Mouse (Mus musculus): Measurements from ENCODE around the gene Sec16b. TPM values are rescaled to one million over a fixed set of nuclear protein-coding genes. Genes with fewer than 3 reads are reported as not detected.

The Sec16b gene
- 16.1 TPM for polyA plus RNA-seq (2014; fragmentation: Illumina TruSeq; extraction: RNeasy Lipid Tissue Mini Kit (QIAGEN cat#74804); ENCODE audit: low read depth, low replicate concordance)

DNA sequence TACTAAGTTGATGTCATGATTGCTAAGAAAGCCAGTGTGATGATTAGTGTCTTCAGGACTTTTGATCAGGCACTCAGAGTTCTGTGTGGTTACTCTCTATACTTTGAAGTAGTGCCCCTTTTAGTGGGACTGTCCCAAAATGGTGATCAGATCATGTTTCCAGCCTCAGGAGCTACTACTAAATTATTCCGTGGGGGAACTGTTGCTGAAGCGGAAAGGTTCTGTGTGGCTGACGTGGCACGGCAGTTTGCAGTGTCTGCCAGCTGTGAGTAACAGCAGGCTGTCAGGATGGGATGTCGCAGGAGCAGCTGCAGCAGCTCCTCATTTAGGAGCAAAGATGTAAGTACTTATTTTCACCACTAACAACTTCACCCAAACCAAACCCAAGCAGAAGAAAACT, at the start of gene Sec16b:
Gene Sec16b, plus strand, starts transcription at position 207 of the 400 bp plus-strand sequence.

DNA sequence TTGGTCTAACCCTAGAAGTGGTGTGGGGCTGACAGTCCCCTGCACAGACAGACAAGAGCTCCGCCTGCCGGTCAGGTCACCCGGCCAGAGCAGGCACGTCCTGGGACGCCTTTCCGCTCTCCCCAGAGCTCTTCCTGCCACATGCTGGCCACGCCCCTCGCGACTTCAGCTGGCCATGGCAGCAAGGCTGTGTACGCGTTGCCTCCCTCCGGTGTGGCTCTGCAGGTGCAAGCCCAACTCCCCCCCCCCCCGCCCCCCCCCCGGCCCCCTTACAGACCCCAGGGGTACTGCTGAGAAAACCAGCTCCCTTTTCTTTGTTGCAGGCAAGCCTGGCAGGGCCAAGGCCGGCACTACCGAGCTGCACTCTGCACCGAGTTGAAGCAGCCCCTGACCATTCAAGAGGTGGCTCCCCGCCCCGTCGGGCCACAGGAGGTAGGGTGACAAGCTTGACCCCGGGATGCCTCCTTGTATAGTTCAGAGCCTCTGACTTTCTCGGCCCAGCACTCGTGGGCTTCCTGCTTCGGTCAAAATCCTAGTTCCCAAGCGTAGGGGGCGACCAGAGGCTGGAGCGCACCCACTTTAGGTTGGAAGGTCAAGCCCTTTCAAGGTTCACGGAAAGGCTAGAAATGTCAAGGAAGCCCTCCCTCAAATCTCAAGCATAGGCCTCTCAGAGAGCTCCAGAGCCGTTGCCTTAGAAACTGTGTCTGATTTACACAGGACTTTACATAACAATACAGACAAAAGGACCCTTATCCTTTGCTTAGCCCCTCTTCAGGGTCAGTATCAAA, 47.9 kb upstream of the Sec16b start, which contains the start of gene Cryzl2:
Gene Cryzl2, plus strand, starts transcription at position 157 of the 788 bp plus-strand sequence.

Other genes starting within 250 kb of the Sec16b start
- gene Rasal2, start 94.1 kb upstream of the Sec16b start, polyA plus RNA-seq (2014; fragmentation: Illumina TruSeq; extraction: RNeasy Lipid Tissue Mini Kit (QIAGEN cat#74804); ENCODE audit: low read depth, low replicate concordance) = 11.1 TPM
- 14.3 TPM for gene Cryzl2, start 48.2 kb upstream of the Sec16b start, polyA plus RNA-seq (2014; fragmentation: Illumina TruSeq; extraction: RNeasy Lipid Tissue Mini Kit (QIAGEN cat#74804); ENCODE audit: low read depth, low replicate concordance)